Mouse (Mus musculus) thymus, adult 2 months (tissue): ENCODE measurements around the gene C2cd4a. TPM values are rescaled to one million over a fixed set of nuclear protein-coding genes. Genes with fewer than 3 reads are reported as not detected.

Experiments used
- DNase-seq: peaks from one replicate; pipeline ENCODE4 v3.0.0; 2021
- H3K27ac ChIP-seq: fragments of 200-500 bp; 2 replicates; pipeline ENCODE4 v1.5.1; 2012; ENCODE audit warnings: low read length, control low read depth; ENCODE audit not compliant: control insufficient read depth, insufficient read depth
- H3K27me3 ChIP-seq: fragments of 200-500 bp; 2 replicates; pipeline ENCODE4 v1.6.1; 2012; ENCODE audit warnings: mild to moderate bottlenecking, low read length, moderate library complexity, mixed read lengths; ENCODE audit not compliant: control insufficient read depth, insufficient read depth
- H3K36me3 ChIP-seq: fragments of 200-500 bp; 2 replicates; pipeline ENCODE4 v1.6.1; 2012; ENCODE audit warnings: mild to moderate bottlenecking, low read length, moderate library complexity; ENCODE audit not compliant: control insufficient read depth, insufficient read depth
- H3K4me1 ChIP-seq: fragments of 200-500 bp; replicated peaks from 2 replicates; pipeline ENCODE4 v1.6.1; 2012; ENCODE audit warnings: low read length; ENCODE audit not compliant: control insufficient read depth, insufficient read depth
- H3K4me3 ChIP-seq: fragments of 200-500 bp; 2 replicates; pipeline ENCODE4 v1.5.1; 2012; ENCODE audit warnings: mild to moderate bottlenecking, low read length, control low read depth, moderate library complexity; ENCODE audit not compliant: control insufficient read depth, insufficient read depth
- CTCF ChIP-seq: fragments of 200-500 bp; IDR thresholded peaks from 2 replicates; pipeline ENCODE4 v1.5.1; 2012; ENCODE audit warnings: mild to moderate bottlenecking, control low read depth, low read length, moderate library complexity, borderline replicate concordance; ENCODE audit not compliant: control insufficient read depth, poor library complexity, insufficient read depth; ENCODE audit errors: extremely low read depth
- POLR2A ChIP-seq: fragments of 200-500 bp; IDR thresholded peaks from 2 replicates; pipeline ENCODE4 v1.6.1; 2012; ENCODE audit warnings: mild to moderate bottlenecking, low read length, control low read depth, moderate library complexity; ENCODE audit not compliant: control insufficient read depth, poor library complexity, insufficient read depth; ENCODE audit errors: extremely low read depth
- WGBS: fragments of 180-500 bp; shearing (Covaris S2); methylation state at CpG from one replicate; pipeline ENCODE4 v1.1.7; 2018; 5-methylcytosine and 5-hydroxymethylcytosine counted together
- polyA plus RNA-seq: library from polyadenylated mRNA; depleted of rRNA; stranded (reverse); fragments of >200 nt; gene quantifications from 2 replicates; pipeline ENCODE4 v1.2.3, GENCODE M21; 2012

C2cd4a gene
- polyA plus RNA-seq, 1 experiment: 0.46 TPM

DNA sequence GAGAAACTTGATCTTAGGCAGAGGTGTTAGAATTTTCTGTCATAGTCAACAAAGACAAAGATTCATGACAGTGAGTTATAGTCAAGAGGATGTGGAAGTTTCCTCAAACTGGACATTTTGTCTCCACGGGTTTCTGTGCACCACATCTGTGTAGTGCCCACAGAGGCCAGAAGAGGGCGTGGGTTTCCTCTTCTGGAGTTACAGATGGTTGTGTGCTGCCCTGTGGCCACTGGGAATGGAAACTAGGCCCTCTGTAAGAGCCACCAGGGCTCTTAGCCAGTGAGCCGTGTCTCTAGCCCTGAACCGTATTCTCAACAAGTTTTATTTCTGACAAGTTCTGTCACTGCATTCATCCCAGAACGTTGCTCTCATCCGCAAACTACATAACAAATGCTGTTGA lies 21.6 kb downstream of the C2cd4a start:
- 72% methylated on average over 6 of the region's 6 CpGs for WGBS
- Histone ChIP-seq H3K27ac (no peak overlapping the region), H3K4me3 (no peak overlapping the region), H3K4me1 (0 out of 2 replicates have a peak, but pooled peaks cover 2% of the 10 kb centered on the region), H3K27me3 (no peaks in the 10 kb centered on the region), H3K36me3 (no peaks in the 10 kb centered on the region)
- no peak for DNase-seq
- TF ChIP-seq POLR2A: no peak
- TF ChIP-seq CTCF: no peak

DNA sequence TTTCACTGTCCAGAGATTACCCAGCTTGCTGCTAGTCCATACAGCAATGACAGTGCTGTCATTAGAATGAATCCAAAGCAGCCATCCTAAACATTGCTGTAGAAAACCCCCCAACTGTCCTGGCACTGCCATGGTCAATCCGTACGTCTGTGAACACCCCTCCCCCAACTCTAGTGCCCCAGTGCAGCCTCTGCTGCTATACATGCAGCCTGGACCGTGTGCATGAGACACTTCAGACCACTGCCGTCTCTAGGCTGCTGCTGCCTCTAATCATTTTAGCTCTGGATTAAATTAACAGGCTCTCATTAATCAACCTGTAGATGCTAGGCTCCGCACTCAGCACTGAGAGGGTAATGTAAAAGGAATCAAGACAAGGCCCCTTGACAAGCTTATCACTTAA lies 25.1 kb downstream of the C2cd4a start:
- Histone ChIP-seq H3K36me3 (no peaks in the 10 kb centered on the region), H3K27ac (no peak overlapping the region), H3K27me3 (no peaks in the 10 kb centered on the region), H3K4me1 (no peaks in the 10 kb centered on the region), H3K4me3 (no peak overlapping the region)
- TF ChIP-seq POLR2A (no peak), CTCF (no peak)
- WGBS: 87% methylated on average over 5 of the region's 5 CpGs
- DNase-seq: no peak

DNA sequence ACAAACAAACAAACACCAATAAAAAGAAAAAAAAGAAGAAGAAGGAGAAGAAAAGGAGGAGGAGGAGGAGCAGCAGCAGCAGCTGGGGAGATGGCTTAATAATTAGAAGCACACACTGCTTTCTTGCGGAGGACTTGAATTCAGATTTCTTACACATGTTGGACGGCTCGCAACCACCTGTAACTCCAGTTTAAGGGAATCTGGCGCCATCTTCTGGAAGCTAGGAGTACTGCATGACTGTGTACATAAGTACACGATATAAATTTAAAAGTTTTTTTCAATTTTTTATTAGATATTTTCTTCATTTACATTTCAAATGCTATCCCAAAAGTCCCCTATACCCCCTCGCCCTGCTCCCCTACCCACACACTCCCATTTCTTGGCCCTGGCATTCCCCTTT lies 29.9 kb downstream of the C2cd4a start:
- Histone ChIP-seq H3K4me3 (no peak overlapping the region), H3K27ac (no peak overlapping the region), H3K27me3 (no peaks in the 10 kb centered on the region), H3K36me3 (no peaks in the 10 kb centered on the region), H3K4me1 (0 out of 2 replicates have a peak, but pooled peaks cover 2% of the 10 kb centered on the region)
- peak; percentile 54 for DNase-seq
- no peak for TF ChIP-seq POLR2A
- no peak for TF ChIP-seq CTCF
- WGBS: 36% methylated on average over 6 of the region's 6 CpGs

GRCm38 (mm10) chr9:67799078-67799819 lies 32.9 kb downstream of the C2cd4a start:
- no peak for DNase-seq
- TF ChIP-seq POLR2A (no peak), CTCF (no peak)
- Histone ChIP-seq H3K4me3 (no peak overlapping the region), H3K27me3 (no peaks in the 10 kb centered on the region), H3K4me1 (0 out of 2 replicates have a peak, but pooled peaks cover 2% of the 10 kb centered on the region), H3K27ac (no peak overlapping the region), H3K36me3 (no peaks in the 10 kb centered on the region)
- WGBS: 54% methylated on average over 14 of the region's 14 CpGs

- H3K4me3 ChIP-seq: no peak overlapping the region
- TF ChIP-seq POLR2A (no peak), CTCF (no peak)
- no peaks in the 10 kb centered on the region for H3K36me3 ChIP-seq
- 0 out of 2 replicates have a peak, but pooled peaks cover 2% of the 10 kb centered on the region for H3K4me1 ChIP-seq
- WGBS: 90% methylated on average over 14 of the region's 14 CpGs
- no peaks in the 10 kb centered on the region for H3K27me3 ChIP-seq
- H3K27ac ChIP-seq: no peak overlapping the region
- no peak for DNase-seq
Measured at GRCm38 (mm10) chr9:67795205-67795675, 36.9 kb downstream of the C2cd4a start.

GRCm38 (mm10) chr9:67794668-67795067 lies 37.5 kb downstream of the C2cd4a start:
- no peaks in the 10 kb centered on the region for H3K36me3 ChIP-seq
- 0 out of 2 replicates have a peak, but pooled peaks cover 2% of the 10 kb centered on the region for H3K4me1 ChIP-seq
- 95% methylated on average over 4 of the region's 4 CpGs for WGBS
- no peak for DNase-seq
- no peak overlapping the region for H3K27ac ChIP-seq
- no peak overlapping the region for H3K4me3 ChIP-seq
- no peak for TF ChIP-seq CTCF
- no peak for TF ChIP-seq POLR2A
- H3K27me3 ChIP-seq: no peaks in the 10 kb centered on the region

- 100% methylated on average over 1 of the region's 1 CpGs for WGBS
- DNase-seq: no peak
- H3K4me3 ChIP-seq: no peak overlapping the region
- no peaks in the 10 kb centered on the region for H3K27me3 ChIP-seq
- no peak for TF ChIP-seq CTCF
- TF ChIP-seq POLR2A: no peak
- no peak overlapping the region for H3K27ac ChIP-seq
- no peaks in the 10 kb centered on the region for H3K36me3 ChIP-seq
- 0 out of 2 replicates have a peak, but pooled peaks cover under 1% of the 10 kb centered on the region for H3K4me1 ChIP-seq
Measured at GRCm38 (mm10) chr9:67794216-67794615, 37.9 kb downstream of the C2cd4a start.

DNA sequence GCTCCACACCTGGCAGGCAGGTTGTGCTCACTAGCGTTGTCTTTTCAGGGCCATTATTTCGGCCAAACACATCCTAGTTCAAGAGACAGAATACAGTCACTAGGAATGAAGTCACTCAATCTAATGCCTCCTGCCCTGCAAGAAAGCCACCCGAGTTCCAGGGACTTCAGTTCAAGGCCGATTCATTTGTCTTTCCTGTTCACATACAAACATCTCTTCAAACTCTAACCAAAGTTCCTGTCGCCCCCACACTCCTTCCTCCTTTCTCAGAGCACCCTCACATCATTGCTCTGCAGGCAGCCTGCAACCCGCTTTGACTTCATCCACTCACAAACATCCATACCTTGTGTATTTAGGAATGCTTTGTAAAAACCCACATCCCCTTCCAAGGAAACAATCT lies 38.6 kb downstream of the C2cd4a start:
- DNase-seq: no peak
- H3K27me3 ChIP-seq: no peaks in the 10 kb centered on the region
- H3K4me1 ChIP-seq: no peaks in the 10 kb centered on the region
- 34% methylated on average over 6 of the region's 6 CpGs for WGBS
- H3K27ac ChIP-seq: no peak overlapping the region
- H3K4me3 ChIP-seq: no peak overlapping the region
- no peaks in the 10 kb centered on the region for H3K36me3 ChIP-seq
- no peak for TF ChIP-seq POLR2A
- no peak for TF ChIP-seq CTCF
